ENCODE assay signal across 28 mouse cellular contexts in the genomic region with DNA sequence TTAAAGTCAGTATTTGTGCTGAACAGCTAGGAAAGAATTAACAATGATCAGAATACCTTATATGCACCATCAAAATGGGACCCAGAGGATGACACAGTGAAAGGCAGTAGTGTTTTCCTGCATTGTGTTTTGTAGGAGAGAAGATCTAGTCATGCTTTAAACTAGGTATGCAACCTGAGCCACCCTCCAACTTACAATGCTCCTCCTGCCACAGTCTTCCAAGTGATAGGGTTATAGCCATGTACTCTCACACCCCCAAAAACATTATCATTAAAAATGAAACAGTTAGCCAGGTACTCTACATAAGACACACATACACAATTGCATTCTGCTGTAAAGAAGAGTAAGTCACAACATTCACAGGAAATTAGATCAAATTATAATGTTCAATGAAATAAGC. TPM values are rescaled to one million over a fixed set of nuclear protein-coding genes. Genes with fewer than 3 reads are reported as not detected.
DNase-seq lines count a peak whose midpoint lies in the region; ATAC-seq and TF ChIP-seq lines count a peak whose summit lies in the region.
"Had no signal": no experiment of that assay in that cellular context is flagged by ENCODE, and none has a peak within 500 bp of the region (broad histone marks: within the 10 kb centered on the region; RNA-seq: fewer than 3 reads in every experiment).

No protein-coding gene starts in this region.

- no peak overlapping the region for H3K9ac ChIP-seq in forebrain, postnatal 0 days
- no peak overlapping the region for H3K9ac ChIP-seq in forebrain, embryonic 13.5 days
- H3K9ac ChIP-seq in liver, postnatal 0 days (replicated peaks) = no peak overlapping the region
- H3K9ac ChIP-seq in liver, embryonic 11.5 days (ENCODE audit: low read depth, low read length) = no peak overlapping the region
- H3K9ac ChIP-seq in neural tube, embryonic 12.5 days = no peak overlapping the region
- H3K9ac ChIP-seq: heart, embryonic 12.5 days; kidney, embryonic 15.5 days; limb, embryonic 15.5 days; liver, embryonic 14.5 days; lung, embryonic 14.5 days had no signal

- no peak for TF ChIP-seq CTCF in forebrain, postnatal 0 days (IDR thresholded peaks at IDR 0.05; ENCODE audit: low read depth)
- no peak for TF ChIP-seq CTCF in liver, postnatal 0 days (IDR thresholded peaks at IDR 0.05; ENCODE audit: low read depth)

- H3K4me2 ChIP-seq in forebrain, postnatal 0 days (ENCODE audit: low read depth) = no peak overlapping the region
- H3K4me2 ChIP-seq in forebrain, embryonic 13.5 days = no peak overlapping the region
- H3K4me2 ChIP-seq in liver, postnatal 0 days (ENCODE audit: low read depth, low read length) = 0 out of 2 replicates have a peak overlapping the region, but pooled peaks have one; percentile 51
- no peak overlapping the region; the same call in 1 of the 2 replicates for H3K4me2 ChIP-seq in liver, embryonic 11.5 days
- H3K4me2 ChIP-seq in neural tube, embryonic 12.5 days (replicated peaks) = no peak overlapping the region; the same call in 1 of the 2 replicates
- H3K4me2 ChIP-seq: heart, embryonic 12.5 days; kidney, embryonic 15.5 days; limb, embryonic 15.5 days; lung, embryonic 14.5 days had no signal

- peak overlapping the region; percentile 85; the same call in 1 of the 2 replicates for H3K27ac ChIP-seq in forebrain, postnatal 0 days (ENCODE audit: low read depth, low read length)
- no peak overlapping the region; the same call in 1 of the 2 replicates for H3K27ac ChIP-seq in forebrain, embryonic 13.5 days
- peak overlapping the region; percentile 73; the same call in 1 of the 2 replicates for H3K27ac ChIP-seq in liver, postnatal 0 days (ENCODE audit: low read depth)
- no peak overlapping the region for H3K27ac ChIP-seq in liver, embryonic 11.5 days (ENCODE audit: low read depth, low read length)
- no peak overlapping the region for H3K27ac ChIP-seq in neural tube, embryonic 12.5 days
- H3K27ac ChIP-seq: heart, adult 2 months; kidney, embryonic 15.5 days; limb, embryonic 10.5 days; limb, embryonic 15.5 days; liver, embryonic 14.5 days; stomach, postnatal 0 days had no signal

- no peak for TF ChIP-seq EP300 in liver, postnatal 0 days (IDR thresholded peaks at IDR 0.05; ENCODE audit: low read depth)

- H3K4me3 ChIP-seq in forebrain, postnatal 0 days (ENCODE audit: low read depth, low read length) = no peak overlapping the region
- H3K4me3 ChIP-seq in forebrain, embryonic 13.5 days = no peak overlapping the region
- no peak overlapping the region for H3K4me3 ChIP-seq in liver, postnatal 0 days (ENCODE audit: low read depth, low read length)
- H3K4me3 ChIP-seq in liver, embryonic 11.5 days (ENCODE audit: low read depth, low read length) = no peak overlapping the region
- no peak overlapping the region for H3K4me3 ChIP-seq in neural tube, embryonic 12.5 days
- H3K4me3 ChIP-seq: erythroblast, embryonic 14.5 days; heart, adult 2 months; heart, embryonic 12.5 days; kidney, embryonic 15.5 days; limb, embryonic 10.5 days; limb, embryonic 15.5 days had no signal

- H3K27me3 ChIP-seq in forebrain, postnatal 0 days (ENCODE audit: insufficient read depth, low read length) = no peaks in the 10 kb centered on the region
- H3K27me3 ChIP-seq in forebrain, embryonic 13.5 days = no peaks in the 10 kb centered on the region
- H3K27me3 ChIP-seq in liver, postnatal 0 days (ENCODE audit: insufficient read depth, low read length) = no peaks in the 10 kb centered on the region
- no peaks in the 10 kb centered on the region for H3K27me3 ChIP-seq in liver, embryonic 11.5 days (replicated peaks; ENCODE audit: control insufficient read depth, insufficient read depth, low read length)
- no peaks in the 10 kb centered on the region for H3K27me3 ChIP-seq in neural tube, embryonic 12.5 days (replicated peaks)
- H3K27me3 ChIP-seq: heart, embryonic 12.5 days; kidney, embryonic 15.5 days; limb, embryonic 15.5 days had no signal

- no peaks in the 10 kb centered on the region for H3K36me3 ChIP-seq in forebrain, postnatal 0 days (ENCODE audit: insufficient read depth)
- H3K36me3 ChIP-seq in forebrain, embryonic 13.5 days (ENCODE audit: poor library complexity, severe bottlenecking) = no peaks in the 10 kb centered on the region
- no peaks in the 10 kb centered on the region for H3K36me3 ChIP-seq in liver, postnatal 0 days (replicated peaks; ENCODE audit: insufficient read depth, low read length)
- H3K36me3 ChIP-seq in liver, embryonic 11.5 days (ENCODE audit: control insufficient read depth, insufficient read depth, low read length) = no peaks in the 10 kb centered on the region
- H3K36me3 ChIP-seq in neural tube, embryonic 12.5 days = no peaks in the 10 kb centered on the region
- H3K36me3 ChIP-seq: heart, embryonic 12.5 days; kidney, embryonic 15.5 days; limb, embryonic 10.5 days; limb, embryonic 15.5 days had no signal

- peaks cover 4% of the 10 kb centered on the region; the same call in 1 of the 2 replicates for H3K4me1 ChIP-seq in forebrain, postnatal 0 days (ENCODE audit: insufficient read depth)
- peaks cover 10% of the 10 kb centered on the region for H3K4me1 ChIP-seq in forebrain, embryonic 13.5 days
- 0 out of 2 replicates have a peak, but pooled peaks cover 4% of the 10 kb centered on the region for H3K4me1 ChIP-seq in liver, postnatal 0 days (ENCODE audit: insufficient read depth)
- no peaks in the 10 kb centered on the region; the same call in 1 of the 2 replicates for H3K4me1 ChIP-seq in liver, embryonic 11.5 days (replicated peaks; ENCODE audit: control insufficient read depth, insufficient read depth, low read length)
- H3K4me1 ChIP-seq in neural tube, embryonic 12.5 days = peaks cover 13% of the 10 kb centered on the region; the same call in 1 of the 2 replicates
- H3K4me1 ChIP-seq: kidney, embryonic 15.5 days had no signal

- no peak for ATAC-seq in forebrain, postnatal 0 days
- no peak for ATAC-seq in forebrain, embryonic 13.5 days
- ATAC-seq in liver, postnatal 0 days = no peak
- no peak for ATAC-seq in liver, embryonic 11.5 days (replicated peaks; ENCODE audit: low FRiP score)
- peak; percentile 23; the same call in 1 of the 2 replicates for ATAC-seq in neural tube, embryonic 12.5 days (ENCODE audit: low FRiP score, low read depth)

- H3K9me3 ChIP-seq in forebrain, postnatal 0 days (ENCODE audit: low read length) = no peaks in the 10 kb centered on the region
- no peaks in the 10 kb centered on the region for H3K9me3 ChIP-seq in forebrain, embryonic 13.5 days (replicated peaks)
- no peaks in the 10 kb centered on the region for H3K9me3 ChIP-seq in liver, postnatal 0 days (ENCODE audit: low read length)
- H3K9me3 ChIP-seq in liver, embryonic 11.5 days (ENCODE audit: control insufficient read depth, low read length) = no peaks in the 10 kb centered on the region
- H3K9me3 ChIP-seq in neural tube, embryonic 12.5 days = no peaks in the 10 kb centered on the region
- H3K9me3 ChIP-seq: heart, embryonic 12.5 days; kidney, embryonic 15.5 days; limb, embryonic 10.5 days; limb, embryonic 15.5 days had no signal

- no peak for DNase-seq in forebrain, postnatal 0 days
- no peak for DNase-seq in liver, postnatal 0 days
- no peak for DNase-seq in liver, embryonic 11.5 days (ENCODE audit: low spot score)
- no peak for DNase-seq in neural tube, embryonic 10.5 days (ENCODE audit: extremely low spot score, low spot score)
- DNase-seq in induced T-regulatory cell, adult 2 months (ENCODE audit: low read depth) = peak; percentile 62
- no peak for DNase-seq in T-cell, adult 2 months (ENCODE audit: low spot score)
- DNase-seq: adrenal gland, postnatal 25 days; cerebellum, adult 18-20 months; cerebellum, postnatal 10 days; heart, adult 2 months; heart, postnatal 4 days; kidney, adult 18-20 months; kidney, postnatal 36 days; layer of hippocampus, postnatal 36 days; lung, embryonic 14.5 days; lung, postnatal 14 days; right cerebral cortex, postnatal 4 days; thymus, adult 18-20 months; thymus, postnatal 36 days had no signal

RNA-seq across cellular contexts. Expression of a gene that starts 40.4 kb away (rescaled TPM):
- 1.7 and 2.5 TPM in 2 replicates for total RNA-seq in forebrain, postnatal 0 days (2014; rRNA removed)
- 0.63 and 1.1 TPM in 2 replicates for polyA plus RNA-seq in forebrain, postnatal 0 days (2015; fragmentation: Nextera tagmentation; extraction: Ambion mirVana)
- polyA plus RNA-seq in forebrain, embryonic 13.5 days (2015; fragmentation: Nextera tagmentation; extraction: Ambion mirVana) = 0.43 and 0.98 TPM in 2 replicates
- 11.3 and 12.3 TPM in 2 replicates for polyA plus RNA-seq in liver, postnatal 0 days (2015; fragmentation: Nextera tagmentation; extraction: Ambion mirVana)
- polyA plus RNA-seq in liver, embryonic 11.5 days (2014; fragmentation: Nextera tagmentation; extraction: Ambion mirVana) = 5.4 and 6.4 TPM in 2 replicates
- polyA plus RNA-seq in neural tube, embryonic 12.5 days (2016; fragmentation: Nextera tagmentation; extraction: Ambion mirVana) = 1.1 and 1.4 TPM in 2 replicates
- polyA plus RNA-seq: erythroblast, embryonic 14.5 days had no signal

Comparison
In these comparisons a context has a peak if more than half of its experiments do, and no peak if none do; other contexts are left out.
1. H3K27ac ChIP-seq: peak in forebrain, postnatal 0 days (single experiment) and liver, postnatal 0 days (single experiment); none in forebrain, embryonic 13.5 days (single experiment), liver, embryonic 11.5 days (single experiment) and neural tube, embryonic 12.5 days (single experiment).